Mouse (Mus musculus) hindbrain, embryonic 12.5 days (tissue): ENCODE data around the gene Med17. TPM values are rescaled to one million over a fixed set of nuclear protein-coding genes. Genes with fewer than 3 reads are reported as not detected.

Experiments
- ATAC-seq: fragments of 200-750 bp; cut with Nextera tagmentation; 2 replicates; pipeline ENCODE4 v1.8.0; 2017; ENCODE audit warnings: moderate TSS enrichment; ENCODE audit not compliant: low FRiP score
- H3K27ac ChIP-seq: fragments of 300-500 bp; sonication (generic); 2 replicates; pipeline ENCODE4 v1.5.1; 2016; ENCODE audit warnings: mild to moderate bottlenecking
- H3K27me3 ChIP-seq: fragments of 300-500 bp; sonication (generic); 2 replicates; pipeline ENCODE4 v1.6.1; 2016; ENCODE audit warnings: mild to moderate bottlenecking
- H3K36me3 ChIP-seq: fragments of 300-500 bp; sonication (generic); 2 replicates; pipeline ENCODE4 v1.6.1; 2016; ENCODE audit warnings: mild to moderate bottlenecking
- H3K4me1 ChIP-seq: fragments of 300-500 bp; sonication (generic); 2 replicates; pipeline ENCODE4 v1.6.1; 2016
- H3K4me2 ChIP-seq: fragments of 300-500 bp; sonication (generic); replicated peaks from 2 replicates; pipeline ENCODE4 v1.6.1; 2016; ENCODE audit warnings: mild to moderate bottlenecking
- H3K4me3 ChIP-seq: fragments of 300-500 bp; sonication (generic); 2 replicates; pipeline ENCODE4 v1.5.1; 2016; ENCODE audit warnings: mild to moderate bottlenecking
- H3K9ac ChIP-seq: fragments of 300-500 bp; sonication (generic); 2 replicates; pipeline ENCODE4 v1.6.1; 2016; ENCODE audit warnings: mild to moderate bottlenecking, moderate library complexity
- H3K9me3 ChIP-seq: fragments of 300-500 bp; sonication (generic); replicated peaks from 2 replicates; pipeline ENCODE4 v1.6.1; 2016; ENCODE audit warnings: mild to moderate bottlenecking
- WGBS: fragments of 180-500 bp; shearing (Covaris S2); methylation state at CpG from one replicate; pipeline ENCODE4 v1.1.7; 2016; 5-methylcytosine and 5-hydroxymethylcytosine counted together
- polyA plus RNA-seq: library from polyadenylated mRNA; unstranded; fragments of >200 nt; fragmentation: Nextera tagmentation; extraction: Ambion mirVana; gene quantifications from 2 replicates; pipeline ENCODE4 v1.2.1, GENCODE M21; 2016

Med17 gene
- polyA plus RNA-seq, 1 experiment from 2014 or later, result 39.8 TPM

- H3K9me3 ChIP-seq, result no peaks in the 10 kb centered on the region
- no peak overlapping the region for H3K9ac ChIP-seq
- 52% methylated on average over 9 of the region's 9 CpGs for WGBS
Observed at GRCm38 (mm10) chr9:15241596-15241939, 38.2 kb downstream of the Med17 start.

GRCm38 (mm10) chr9:15240863-15241595 is 38.7 kb downstream of the Med17 start:
- ATAC-seq, result no peak
- WGBS, result 79% methylated on average over 6 of the region's 6 CpGs
- Histone ChIP-seq H3K4me1 (peaks cover 14% of the 10 kb centered on the region), H3K36me3 (no peaks in the 10 kb centered on the region), H3K9me3 (no peaks in the 10 kb centered on the region), H3K9ac (no peak overlapping the region), H3K27ac (no peak overlapping the region), H3K27me3 (peaks cover 8% of the 10 kb centered on the region), H3K4me3 (no peak overlapping the region), H3K4me2 (no peak overlapping the region)

More at GRCm38 (mm10) chr9:15241596-15241939, 38.2 kb downstream of the Med17 start:
- Histone ChIP-seq H3K27ac (no peak overlapping the region), H3K4me1 (peaks cover 14% of the 10 kb centered on the region), H3K36me3 (no peaks in the 10 kb centered on the region), H3K4me3 (no peak overlapping the region), H3K4me2 (no peak overlapping the region), H3K27me3 (peaks cover 8% of the 10 kb centered on the region)
- no peak for ATAC-seq

GRCm38 (mm10) chr9:15240006-15240405 is 39.7 kb downstream of the Med17 start:
- WGBS, result 91% methylated on average over 6 of the region's 6 CpGs
- 0 out of 2 replicates have a peak overlapping the region, but pooled peaks have one; percentile 82 for H3K4me2 ChIP-seq
- no peak overlapping the region for H3K4me3 ChIP-seq
- H3K36me3 ChIP-seq, result no peaks in the 10 kb centered on the region
- no peak for ATAC-seq
- H3K4me1 ChIP-seq, result peaks cover 14% of the 10 kb centered on the region
- peaks cover 8% of the 10 kb centered on the region for H3K27me3 ChIP-seq
- no peak overlapping the region for H3K9ac ChIP-seq
- H3K9me3 ChIP-seq, result no peaks in the 10 kb centered on the region
- no peak overlapping the region for H3K27ac ChIP-seq

GRCm38 (mm10) chr9:15239042-15239925 is 40.4 kb downstream of the Med17 start, which contains the start of gene Vstm5:
Vstm5 (plus strand) TSS chr9:15239045.
- 6% methylated on average over 35 of the region's 35 CpGs for WGBS
- peak; percentile 92 for ATAC-seq
- peak within 1 kb of the TSS; percentile 66 for H3K27ac ChIP-seq

GRCm38 (mm10) chr9:15238297-15238990 is 41.3 kb downstream of the Med17 start:
- Histone ChIP-seq H3K36me3 (no peaks in the 10 kb centered on the region), H3K4me1 (peaks cover 14% of the 10 kb centered on the region), H3K4me3 (peak overlapping the region; percentile 46), H3K9me3 (no peaks in the 10 kb centered on the region), H3K9ac (peak overlapping the region; percentile 67), H3K4me2 (peak overlapping the region; percentile 82), H3K27me3 (peaks cover 8% of the 10 kb centered on the region), H3K27ac (no peak overlapping the region)
- 78% methylated on average over 16 of the region's 16 CpGs for WGBS
- peak; percentile 46 for ATAC-seq

More at GRCm38 (mm10) chr9:15239042-15239925, 40.4 kb downstream of the Med17 start, which contains the start of gene Vstm5:
- Histone ChIP-seq H3K36me3 (no peaks in the 10 kb centered on the region), H3K4me2 (peak within 1 kb of the TSS; percentile 82), H3K9ac (peak within 1 kb of the TSS; percentile 67), H3K4me3 (peak within 1 kb of the TSS; percentile 46), H3K27me3 (peaks cover 8% of the 10 kb centered on the region), H3K4me1 (peaks cover 14% of the 10 kb centered on the region), H3K9me3 (no peaks in the 10 kb centered on the region)

GRCm38 (mm10) chr9:15237516-15238296 is 42.0 kb downstream of the Med17 start:
- H3K9ac ChIP-seq, result no peak overlapping the region
- no peak overlapping the region for H3K4me3 ChIP-seq
- no peak overlapping the region for H3K27ac ChIP-seq
- 56% methylated on average over 14 of the region's 14 CpGs for whole genome bisulfite sequencing
- no peaks in the 10 kb centered on the region for H3K9me3 ChIP-seq
- no peaks in the 10 kb centered on the region for H3K36me3 ChIP-seq
- peaks cover 8% of the 10 kb centered on the region for H3K27me3 ChIP-seq
- no peak overlapping the region for H3K4me2 ChIP-seq
- ATAC-seq, result no peak
- peaks cover 14% of the 10 kb centered on the region for H3K4me1 ChIP-seq

GRCm38 (mm10) chr9:15235986-15236385 is 43.7 kb downstream of the Med17 start:
- H3K36me3 ChIP-seq, result no peaks in the 10 kb centered on the region
- H3K4me2 ChIP-seq, result no peak overlapping the region
- no peak overlapping the region for H3K27ac ChIP-seq
- peaks cover 8% of the 10 kb centered on the region for H3K27me3 ChIP-seq
- H3K9me3 ChIP-seq, result no peaks in the 10 kb centered on the region
- WGBS, result 74% methylated on average over 3 of the region's 3 CpGs
- H3K4me3 ChIP-seq, result no peak overlapping the region
- peaks cover 14% of the 10 kb centered on the region for H3K4me1 ChIP-seq
- no peak for ATAC-seq
- no peak overlapping the region for H3K9ac ChIP-seq

- 86% methylated on average over 1 of the region's 1 CpGs for WGBS
- Histone ChIP-seq H3K4me1 (peaks cover 4% of the 10 kb centered on the region), H3K9ac (no peak overlapping the region), H3K27me3 (peaks cover 4% of the 10 kb centered on the region), H3K4me3 (no peak overlapping the region), H3K4me2 (no peak overlapping the region), H3K9me3 (no peaks in the 10 kb centered on the region), H3K36me3 (no peaks in the 10 kb centered on the region), H3K27ac (no peak overlapping the region)
- no peak for ATAC-seq
Observed at GRCm38 (mm10) chr9:15233604-15234003, 46.1 kb downstream of the Med17 start.

GRCm38 (mm10) chr9:15232445-15232844 is 47.3 kb downstream of the Med17 start:
- no peaks in the 10 kb centered on the region for H3K4me1 ChIP-seq
- H3K4me2 ChIP-seq, result no peak overlapping the region
- no peak overlapping the region for H3K9ac ChIP-seq
- no peaks in the 10 kb centered on the region for H3K9me3 ChIP-seq
- no peaks in the 10 kb centered on the region for H3K36me3 ChIP-seq
- ATAC-seq, result no peak
- no peaks in the 10 kb centered on the region for H3K27me3 ChIP-seq
- no peak overlapping the region for H3K4me3 ChIP-seq
- 94% methylated on average over 3 of the region's 3 CpGs for WGBS
- H3K27ac ChIP-seq, result no peak overlapping the region

GRCm38 (mm10) chr9:15224912-15225311 is 54.8 kb downstream of the Med17 start:
- Histone ChIP-seq H3K9me3 (0 out of 2 replicates have a peak, but pooled peaks cover 6% of the 10 kb centered on the region), H3K36me3 (no peaks in the 10 kb centered on the region), H3K4me3 (no peak overlapping the region), H3K9ac (no peak overlapping the region), H3K4me1 (no peaks in the 10 kb centered on the region), H3K27me3 (no peaks in the 10 kb centered on the region), H3K4me2 (no peak overlapping the region), H3K27ac (no peak overlapping the region)
- WGBS, result 49% methylated on average over 2 of the region's 2 CpGs
- ATAC-seq, result no peak

- H3K27ac ChIP-seq, result no peak overlapping the region
- H3K36me3 ChIP-seq, result no peaks in the 10 kb centered on the region
- no peak overlapping the region for H3K9ac ChIP-seq
- no peak for ATAC-seq
- no peaks in the 10 kb centered on the region for H3K4me1 ChIP-seq
- H3K4me2 ChIP-seq, result no peak overlapping the region
- 62% methylated on average over 1 of the region's 1 CpGs for WGBS
- H3K9me3 ChIP-seq, result no peaks in the 10 kb centered on the region
- H3K4me3 ChIP-seq, result no peak overlapping the region
- H3K27me3 ChIP-seq, result no peaks in the 10 kb centered on the region
Observed at GRCm38 (mm10) chr9:15213695-15214094, 66.0 kb downstream of the Med17 start.
